Comparison of ENCODE assay signal across 21 mouse cellular contexts in the genomic region with DNA sequence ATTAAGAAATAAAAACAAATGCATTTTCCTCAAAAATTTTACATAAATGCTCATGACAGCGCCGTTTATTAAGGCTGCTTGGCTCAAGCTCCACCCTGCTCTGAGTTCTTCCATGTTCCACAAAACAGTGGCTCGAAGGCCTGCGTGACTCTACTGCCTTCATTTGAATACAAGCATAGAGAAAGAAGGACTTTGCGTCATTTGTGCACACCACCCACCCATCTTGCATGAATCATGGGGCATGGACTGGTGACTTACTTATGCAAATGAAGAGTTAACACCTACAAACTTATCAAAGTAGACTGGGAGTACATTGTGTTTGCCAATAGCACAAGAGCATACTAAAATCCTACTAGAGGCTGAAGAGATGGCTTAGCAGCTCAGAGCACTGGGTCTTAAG. TPM values are rescaled to one million over a fixed set of nuclear protein-coding genes. Genes with fewer than 3 reads are reported as not detected.
DNase-seq lines count a peak whose midpoint lies in the region; ATAC-seq lines count a peak whose summit lies in the region.
"Had no signal": no experiment of that assay in that cellular context is flagged by ENCODE, and none has a peak within 500 bp of the region (broad histone marks: within the 10 kb centered on the region; RNA-seq: fewer than 3 reads in every experiment).

No protein-coding gene starts in this region.

- peak; percentile 88 for ATAC-seq in frontal cortex, adult (ENCODE audit: low TSS enrichment)
- ATAC-seq: CD4-positive, CD25-positive, alpha-beta regulatory T cell, adult 4 months; forebrain, embryonic 13.5 days; forebrain, postnatal 0 days had no signal

- no peak for DNase-seq in frontal cortex, postnatal 25 days (ENCODE audit: low spot score in 2 of 2)
- DNase-seq in left cerebral cortex, adult 18-20 months (ENCODE audit: low spot score in 2 of 2), result peak; percentile 40 to 47
- no peak for DNase-seq in left cerebral cortex, adult 11 months (ENCODE audit: low spot score)
- DNase-seq in right cerebral cortex, adult 18-20 months, result peak; percentile 72
- no peak for DNase-seq in right cerebral cortex, postnatal 4 days
- peak; percentile 24 to 54 for DNase-seq in right cerebral cortex, postnatal 36 days (ENCODE audit: low spot score in 2 of 2)
- no peak for DNase-seq in ovary, postnatal 36 days (ENCODE audit: low spot score)
- DNase-seq: adrenal gland, postnatal 14 days; B cell, adult 2 months; cerebellum, adult 18-20 months; cerebellum, adult 9-11 months; forebrain, postnatal 0 days; gastrocnemius, postnatal 36 days; heart, adult 18-20 months; heart, postnatal 10 days had no signal

RNA-seq across cellular contexts. Expression of gene Pls1, which starts 17.5 kb away (rescaled TPM):
- total RNA-seq in left cerebral cortex, adult 18-20 months (2021), result 10 to 100 TPM in 1 of 2 experiments, 1 to 10 TPM in 1; 9.0 to 11.0 TPM
- total RNA-seq: gastrocnemius, adult 8-10 months; gastrocnemius, postnatal 36 days; hematopoietic stem cell, adult 5-6 weeks; MEL had no signal

RNA-seq across cellular contexts. Expression of gene Atr, which starts 29.8 kb away (rescaled TPM):
- total RNA-seq in left cerebral cortex, adult 18-20 months (2021), result 10 to 100 TPM; 11.0 to 12.2 TPM

Comparison
In these comparisons a context has a peak if more than half of its experiments do, and no peak if none do; other contexts are left out.
1. DNase-seq: peak in left cerebral cortex, adult 18-20 months (2 of 2), right cerebral cortex, adult 18-20 months (single experiment) and right cerebral cortex, postnatal 36 days (2 of 2); none in frontal cortex, postnatal 25 days (0 of 2), left cerebral cortex, adult 11 months (single experiment), right cerebral cortex, postnatal 4 days (single experiment) and ovary, postnatal 36 days (single experiment).